Mouse (Mus musculus): Measurements from ENCODE around the gene Idh1. TPM values are rescaled to one million over a fixed set of nuclear protein-coding genes. Genes with fewer than 3 reads are reported as not detected.

Idh1 gene
- polyA plus RNA-seq, 1 experiment from 2014 or later: 478 TPM

DNA sequence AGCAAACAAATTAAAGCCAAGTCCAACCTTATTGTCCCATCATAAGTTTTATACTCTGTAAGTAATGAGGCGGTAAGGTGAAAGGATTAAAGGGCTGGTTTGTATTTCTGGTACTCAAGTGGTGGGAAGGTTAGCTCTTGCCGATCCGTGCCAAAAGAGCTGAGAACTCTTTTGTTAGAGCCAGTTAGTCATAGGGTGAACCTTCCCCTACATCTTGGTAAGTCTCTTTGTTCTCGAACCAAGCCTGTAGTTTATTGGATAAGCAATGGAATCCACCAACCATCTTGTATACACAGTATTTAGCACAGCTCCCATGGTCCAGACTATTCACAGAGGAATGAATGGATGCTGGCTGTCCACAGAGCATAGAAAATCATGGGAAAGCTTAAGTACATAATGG lies 14.7 kb downstream of the Idh1 start:
- H3K4me1 ChIP-seq (replicated peaks): peaks cover 27% of the 10 kb centered on the region
- H3K9me3 ChIP-seq: no peaks in the 10 kb centered on the region
- H3K9ac ChIP-seq: no peak overlapping the region
- no peak for ATAC-seq (ENCODE audit: low read depth)
- no peak overlapping the region for H3K4me3 ChIP-seq
- H3K27me3 ChIP-seq: no peaks in the 10 kb centered on the region
- H3K4me2 ChIP-seq: no peak overlapping the region
- WGBS: 75% methylated on average over 4 of the region's 4 CpGs
- H3K27ac ChIP-seq (replicated peaks): no peak overlapping the region
- H3K36me3 ChIP-seq: peaks cover 76% of the 10 kb centered on the region

DNA sequence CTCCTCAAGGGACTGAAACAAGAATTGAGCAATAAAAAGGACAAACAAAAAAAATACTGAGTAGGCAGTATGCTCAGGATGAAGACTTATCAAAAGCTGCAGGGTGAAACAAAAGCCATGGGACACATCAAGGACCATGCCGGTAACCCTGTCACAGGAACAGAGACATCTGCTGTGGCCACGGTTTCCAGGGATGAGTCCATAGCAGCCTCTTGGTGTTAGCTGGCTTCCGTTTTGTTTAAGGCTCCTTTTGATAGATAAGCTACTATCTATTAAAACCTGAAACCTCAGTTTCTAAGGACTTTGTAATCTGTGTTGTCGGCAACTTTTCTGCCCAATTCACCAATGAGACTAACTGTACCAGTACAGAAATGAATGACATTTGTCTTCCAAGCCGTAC lies 16.4 kb downstream of the Idh1 start:
- ATAC-seq (ENCODE audit: low read depth): no peak
- H3K4me3 ChIP-seq: no peak overlapping the region
- no peaks in the 10 kb centered on the region for H3K27me3 ChIP-seq
- H3K4me2 ChIP-seq: no peak overlapping the region
- H3K27ac ChIP-seq (replicated peaks): no peak overlapping the region
- H3K36me3 ChIP-seq: peaks cover 92% of the 10 kb centered on the region
- H3K9ac ChIP-seq: no peak overlapping the region
- 93% methylated on average over 5 of the region's 5 CpGs for WGBS
- H3K9me3 ChIP-seq: no peaks in the 10 kb centered on the region
- H3K4me1 ChIP-seq (replicated peaks): peaks cover 14% of the 10 kb centered on the region

GRCm38 (mm10) chr1:65169536-65169935 lies 16.8 kb downstream of the Idh1 start:
- peaks cover 93% of the 10 kb centered on the region for H3K36me3 ChIP-seq
- WGBS: 96% methylated on average over 7 of the region's 7 CpGs

DNA sequence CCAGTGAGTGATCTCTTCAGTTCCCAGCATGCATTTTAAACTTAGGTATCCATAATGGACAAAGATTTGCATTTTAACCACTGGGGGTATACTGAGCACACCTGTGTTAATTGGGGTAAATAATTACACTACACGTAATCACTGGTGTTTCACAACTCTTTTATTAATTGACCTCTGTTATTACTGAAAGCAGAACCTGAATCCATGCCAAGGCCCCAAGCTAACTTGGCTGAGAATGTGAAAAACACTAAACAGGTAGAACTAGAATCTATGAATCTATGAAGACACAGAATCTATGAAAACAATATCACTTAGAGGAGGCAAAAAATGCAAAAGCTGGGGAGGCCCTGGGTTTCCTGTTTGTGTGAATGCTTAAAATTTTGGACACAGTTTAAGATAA lies 18.8 kb downstream of the Idh1 start:
- Histone ChIP-seq H3K9me3 (no peaks in the 10 kb centered on the region), H3K4me3 (no peak overlapping the region), H3K4me2 (no peak overlapping the region), H3K27me3 (no peaks in the 10 kb centered on the region), H3K36me3 (peaks cover 96% of the 10 kb centered on the region), H3K9ac (no peak overlapping the region), H3K4me1 (replicated peaks) (peaks cover 5% of the 10 kb centered on the region), H3K27ac (replicated peaks) (no peak overlapping the region)
- no peak for ATAC-seq (ENCODE audit: low read depth)
- 82% methylated on average over 1 of the region's 1 CpGs for WGBS

More at GRCm38 (mm10) chr1:65169536-65169935, 16.8 kb downstream of the Idh1 start:
- no peak for ATAC-seq (ENCODE audit: low read depth)
- Histone ChIP-seq H3K4me3 (no peak overlapping the region), H3K9ac (no peak overlapping the region), H3K27me3 (no peaks in the 10 kb centered on the region), H3K9me3 (no peaks in the 10 kb centered on the region), H3K4me2 (no peak overlapping the region), H3K27ac (replicated peaks) (no peak overlapping the region), H3K4me1 (replicated peaks) (peaks cover 14% of the 10 kb centered on the region)

- H3K4me3 ChIP-seq: no peak overlapping the region
- no peak overlapping the region for H3K9ac ChIP-seq
- no peaks in the 10 kb centered on the region for H3K4me1 ChIP-seq (replicated peaks)
- no peak for ATAC-seq (ENCODE audit: low read depth)
- WGBS: 97% methylated on average over 1 of the region's 1 CpGs
- H3K4me2 ChIP-seq: no peak overlapping the region
- no peaks in the 10 kb centered on the region for H3K27me3 ChIP-seq
- no peaks in the 10 kb centered on the region for H3K9me3 ChIP-seq
- H3K27ac ChIP-seq (replicated peaks): no peak overlapping the region
- H3K36me3 ChIP-seq: peaks cover 92% of the 10 kb centered on the region
Measured at GRCm38 (mm10) chr1:65162210-65162609, 24.1 kb downstream of the Idh1 start.

GRCm38 (mm10) chr1:65156111-65156510 lies 30.2 kb downstream of the Idh1 start:
- H3K36me3 ChIP-seq: peaks cover 41% of the 10 kb centered on the region
- no peak overlapping the region for H3K4me2 ChIP-seq
- 94% methylated on average over 5 of the region's 5 CpGs for WGBS
- no peaks in the 10 kb centered on the region for H3K9me3 ChIP-seq
- no peak for ATAC-seq (ENCODE audit: low read depth)
- no peak overlapping the region for H3K9ac ChIP-seq
- no peaks in the 10 kb centered on the region for H3K4me1 ChIP-seq (replicated peaks)
- no peak overlapping the region for H3K27ac ChIP-seq (replicated peaks)
- no peak overlapping the region for H3K4me3 ChIP-seq
- H3K27me3 ChIP-seq: no peaks in the 10 kb centered on the region

DNA sequence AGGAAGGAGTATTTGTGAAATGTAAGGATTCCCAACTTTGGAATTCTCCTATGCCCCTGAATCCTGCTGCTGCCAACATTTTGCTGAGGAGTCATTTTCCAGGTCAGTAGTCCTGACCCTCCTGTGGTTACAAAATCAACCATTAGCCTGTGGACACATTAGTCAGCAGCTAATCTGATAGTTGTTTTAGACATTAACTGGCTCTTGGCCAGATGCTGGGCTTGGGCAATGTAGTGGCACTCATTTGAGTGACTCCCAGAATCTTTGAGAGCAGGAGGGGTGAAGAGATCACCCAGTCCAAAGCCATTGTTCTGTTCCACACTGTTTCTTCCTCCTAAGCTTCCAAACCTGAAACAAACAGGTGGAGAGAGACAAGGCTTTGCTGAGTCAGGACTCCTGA lies 31.5 kb downstream of the Idh1 start:
- no peak for ATAC-seq (ENCODE audit: low read depth)
- Histone ChIP-seq H3K9ac (no peak overlapping the region), H3K36me3 (peaks cover 28% of the 10 kb centered on the region), H3K4me3 (no peak overlapping the region), H3K4me1 (replicated peaks) (no peaks in the 10 kb centered on the region), H3K4me2 (no peak overlapping the region), H3K27ac (replicated peaks) (no peak overlapping the region), H3K9me3 (no peaks in the 10 kb centered on the region), H3K27me3 (no peaks in the 10 kb centered on the region)

GRCm38 (mm10) chr1:65147971-65148370 lies 38.3 kb downstream of the Idh1 start:
- 78% methylated on average over 3 of the region's 3 CpGs for WGBS
- no peaks in the 10 kb centered on the region for H3K4me1 ChIP-seq (replicated peaks)
- H3K27me3 ChIP-seq: no peaks in the 10 kb centered on the region
- no peak overlapping the region for H3K27ac ChIP-seq (replicated peaks)
- H3K36me3 ChIP-seq: no peaks in the 10 kb centered on the region
- no peak overlapping the region for H3K4me2 ChIP-seq
- ATAC-seq (ENCODE audit: low read depth): no peak
- no peak overlapping the region for H3K9ac ChIP-seq
- H3K4me3 ChIP-seq: no peak overlapping the region
- no peaks in the 10 kb centered on the region for H3K9me3 ChIP-seq

- WGBS: 95% methylated on average over 5 of the region's 5 CpGs
Measured at GRCm38 (mm10) chr1:65147326-65147725, 39.0 kb downstream of the Idh1 start.

DNA sequence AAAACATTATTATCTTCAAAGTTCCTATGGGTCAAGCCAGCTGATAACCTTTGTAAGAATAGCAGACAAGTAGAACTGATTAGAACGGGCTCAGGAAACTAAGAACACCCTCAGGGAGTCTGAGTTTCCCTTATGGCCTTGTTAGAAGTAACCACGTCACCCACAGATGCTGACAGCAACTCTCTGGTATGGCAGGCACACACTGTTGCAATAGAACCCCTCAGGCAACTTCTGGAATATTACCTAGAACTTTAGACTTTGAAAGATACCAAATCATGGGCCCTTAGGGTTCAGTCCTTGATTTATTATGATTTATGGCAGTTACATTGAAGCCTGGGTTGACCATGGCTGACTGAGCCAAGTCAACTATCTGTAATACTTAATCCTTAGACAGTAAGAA lies 39.7 kb downstream of the Idh1 start:
- Histone ChIP-seq H3K4me2 (no peak overlapping the region), H3K27me3 (no peaks in the 10 kb centered on the region), H3K4me3 (no peak overlapping the region), H3K27ac (replicated peaks) (no peak overlapping the region), H3K4me1 (replicated peaks) (no peaks in the 10 kb centered on the region), H3K9ac (no peak overlapping the region), H3K9me3 (no peaks in the 10 kb centered on the region; the same call in 1 of the 2 replicates), H3K36me3 (no peaks in the 10 kb centered on the region)
- no peak for ATAC-seq (ENCODE audit: low read depth)
- WGBS: 68% methylated on average over 2 of the region's 2 CpGs

More at GRCm38 (mm10) chr1:65147326-65147725, 39.0 kb downstream of the Idh1 start:
- no peaks in the 10 kb centered on the region for H3K27me3 ChIP-seq
- no peak overlapping the region for H3K9ac ChIP-seq
- H3K4me2 ChIP-seq: no peak overlapping the region
- no peaks in the 10 kb centered on the region for H3K9me3 ChIP-seq
- no peak for ATAC-seq (ENCODE audit: low read depth)
- H3K4me1 ChIP-seq (replicated peaks): no peaks in the 10 kb centered on the region
- no peak overlapping the region for H3K27ac ChIP-seq (replicated peaks)
- no peaks in the 10 kb centered on the region for H3K36me3 ChIP-seq
- no peak overlapping the region for H3K4me3 ChIP-seq

- H3K27me3 ChIP-seq: no peaks in the 10 kb centered on the region
- no peaks in the 10 kb centered on the region for H3K4me1 ChIP-seq (replicated peaks)
- no peaks in the 10 kb centered on the region for H3K36me3 ChIP-seq
- no peak overlapping the region for H3K4me3 ChIP-seq
- H3K4me2 ChIP-seq: no peak overlapping the region
- H3K9ac ChIP-seq: no peak overlapping the region
- 92% methylated on average over 2 of the region's 2 CpGs for WGBS
- H3K9me3 ChIP-seq: no peaks in the 10 kb centered on the region; the same call in 1 of the 2 replicates
- no peak overlapping the region for H3K27ac ChIP-seq (replicated peaks)
- ATAC-seq (ENCODE audit: low read depth): no peak
Measured at GRCm38 (mm10) chr1:65144783-65145182, 41.5 kb downstream of the Idh1 start.

GRCm38 (mm10) chr1:65137560-65137959 lies 48.7 kb downstream of the Idh1 start:
- no peaks in the 10 kb centered on the region for H3K36me3 ChIP-seq
- no peak overlapping the region for H3K9ac ChIP-seq
- ATAC-seq (ENCODE audit: low read depth): no peak
- no peaks in the 10 kb centered on the region; the same call in 1 of the 2 replicates for H3K9me3 ChIP-seq
- no peak overlapping the region for H3K27ac ChIP-seq (replicated peaks)
- H3K4me2 ChIP-seq: no peak overlapping the region
- H3K4me1 ChIP-seq (replicated peaks): no peaks in the 10 kb centered on the region
- no peaks in the 10 kb centered on the region for H3K27me3 ChIP-seq
- no peak overlapping the region for H3K4me3 ChIP-seq
- WGBS: 87% methylated on average over 6 of the region's 6 CpGs

DNA sequence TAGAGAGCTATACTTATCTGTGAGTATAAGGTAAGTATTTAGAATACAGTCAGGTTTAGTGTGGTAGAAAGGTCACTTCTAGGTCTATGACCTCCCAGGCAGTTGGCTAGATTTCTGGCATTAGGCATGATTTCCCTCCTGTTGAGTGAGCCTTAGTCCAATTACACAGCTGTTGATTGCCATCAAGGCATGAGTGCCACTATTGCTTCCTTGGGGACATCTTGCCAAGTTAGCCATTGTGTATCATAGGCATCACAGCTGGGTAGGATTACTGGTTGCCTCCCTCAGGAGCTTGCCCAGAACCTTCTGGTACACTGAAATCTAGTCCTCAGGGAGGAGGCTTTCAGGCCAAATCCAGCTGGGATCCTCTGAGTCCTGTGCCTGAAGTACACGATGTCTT lies 53.5 kb downstream of the Idh1 start:
- 92% methylated on average over 1 of the region's 1 CpGs for WGBS
- Histone ChIP-seq H3K27me3 (no peaks in the 10 kb centered on the region), H3K27ac (replicated peaks) (no peak overlapping the region), H3K4me2 (no peak overlapping the region), H3K9me3 (no peaks in the 10 kb centered on the region), H3K9ac (no peak overlapping the region), H3K4me1 (replicated peaks) (no peaks in the 10 kb centered on the region), H3K36me3 (no peaks in the 10 kb centered on the region), H3K4me3 (no peak overlapping the region)
- no peak for ATAC-seq (ENCODE audit: low read depth)

Measured in neural tube, embryonic 13.5 days (tissue).